Mouse (Mus musculus): ENCODE measurements around the gene Gpatch8.
"Not testable (repeated sequence)": the region's sequence is repeated elsewhere in the genome, so short reads cannot be mapped to it uniquely, and the experiment has no call there.

The Gpatch8 gene

DNA sequence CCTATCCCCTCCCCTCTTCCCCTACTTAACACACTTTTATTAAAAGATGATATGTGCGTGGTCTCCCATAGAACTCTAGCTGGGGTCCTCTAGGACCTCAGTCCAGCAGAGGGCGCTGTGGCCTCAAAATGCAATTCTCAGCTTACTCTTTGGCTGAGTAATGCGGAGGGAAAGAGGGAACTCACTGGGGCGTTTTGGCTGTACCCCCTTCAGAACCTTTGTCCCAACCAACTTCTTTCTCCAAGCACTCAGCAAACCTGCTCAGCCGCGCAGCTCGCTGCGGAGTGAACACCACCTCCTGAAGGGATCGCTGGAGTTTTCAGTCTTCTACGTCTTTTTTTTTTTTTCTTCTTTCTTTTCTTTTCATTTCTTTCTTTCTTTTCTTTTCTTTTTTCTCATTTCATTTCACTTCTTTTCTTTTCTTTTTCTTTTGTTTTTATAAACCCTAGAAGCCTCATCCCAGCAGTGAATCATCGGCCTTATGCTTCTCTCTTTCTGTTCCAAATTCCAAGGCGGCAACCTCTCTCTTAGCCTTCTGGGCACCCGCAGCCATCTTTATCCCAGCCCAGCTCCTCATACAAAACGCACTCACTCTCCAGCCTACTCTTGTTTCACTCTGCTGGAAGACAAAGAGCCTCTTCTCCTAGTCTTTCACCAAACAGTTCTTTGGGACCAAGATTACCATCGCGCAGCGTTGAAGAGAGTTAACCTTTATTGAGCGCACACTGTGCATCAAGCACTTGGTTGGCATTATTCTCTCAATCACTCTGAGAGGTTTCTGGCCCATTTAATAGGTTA, 16.9 kb upstream of the Gpatch8 start:
- DNase-seq (ENCODE audit: low read depth, low spot score): peak; percentile 90

DNA sequence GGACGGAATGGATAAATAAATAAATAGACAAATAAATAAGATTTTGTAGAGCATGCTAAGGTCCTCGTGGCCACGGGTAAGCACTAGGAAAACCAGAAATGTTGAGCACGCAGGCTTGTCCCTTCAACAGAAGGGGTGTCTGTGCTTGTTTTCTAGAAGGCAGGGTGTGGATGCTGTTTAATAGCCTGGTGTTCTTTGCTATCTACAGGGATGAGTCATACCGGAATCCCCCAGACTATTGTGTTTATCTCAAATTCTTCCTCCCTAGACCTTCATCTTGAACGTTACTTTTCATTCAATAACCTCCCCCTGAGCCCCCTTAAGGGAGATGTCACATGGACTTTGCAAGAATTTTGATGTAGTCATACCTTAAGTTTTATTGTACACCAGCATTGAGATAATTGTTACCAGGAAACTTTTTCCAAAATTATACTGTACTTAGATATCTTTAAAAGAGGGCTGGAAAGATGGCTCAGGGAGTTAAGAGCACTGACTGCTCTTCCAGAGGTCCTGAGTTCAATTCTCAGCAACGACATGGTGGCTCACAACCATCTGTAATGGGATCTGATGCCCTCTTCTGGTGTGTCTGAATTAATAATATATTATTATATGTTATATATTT, 12.7 kb upstream of the Gpatch8 start:
- DNase-seq (ENCODE audit: low read depth, low spot score): no peak

DNA sequence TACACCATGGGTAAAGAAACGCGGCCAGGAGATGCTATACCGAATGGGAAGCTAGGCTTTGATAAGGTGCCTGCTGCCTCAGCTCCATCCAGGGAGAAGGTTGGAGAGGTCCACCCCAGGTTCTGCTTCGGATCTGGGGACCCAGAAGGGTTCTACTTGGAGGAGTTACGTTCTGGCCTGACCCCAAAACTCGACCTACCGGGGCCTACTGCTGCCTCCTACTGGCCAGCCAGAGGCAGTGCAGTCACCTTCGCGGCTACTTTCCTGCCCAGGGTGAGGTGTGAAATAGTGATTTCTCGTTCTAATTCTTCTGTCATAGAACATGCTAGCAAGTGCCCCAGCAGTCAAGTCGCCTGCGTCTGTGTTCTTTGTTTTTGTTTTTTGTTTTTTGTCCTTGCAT, 12.0 kb upstream of the Gpatch8 start:
- no peak for DNase-seq (ENCODE audit: low read depth, low spot score)

DNA sequence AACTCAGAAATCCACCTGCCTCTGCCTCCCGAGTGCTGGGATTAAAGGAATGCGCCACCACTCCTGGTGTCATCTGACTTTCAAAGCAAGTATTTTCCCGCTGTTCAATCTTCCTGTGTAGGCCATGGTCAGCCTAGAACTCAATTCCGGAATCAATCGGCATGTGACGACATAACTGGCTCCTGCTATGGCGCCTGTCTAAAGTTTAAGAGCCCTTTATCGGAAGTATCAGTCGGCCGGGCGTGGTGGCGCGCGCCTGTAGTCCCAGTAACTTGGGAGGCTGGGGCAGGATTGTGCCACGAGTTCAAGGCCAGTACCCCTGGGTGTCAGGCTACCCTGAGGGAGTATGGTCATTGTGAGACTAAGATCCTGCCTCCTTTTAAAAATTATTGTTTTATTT, 11.5 kb upstream of the Gpatch8 start:
- DNase-seq (ENCODE audit: low read depth, low spot score): no peak

DNA sequence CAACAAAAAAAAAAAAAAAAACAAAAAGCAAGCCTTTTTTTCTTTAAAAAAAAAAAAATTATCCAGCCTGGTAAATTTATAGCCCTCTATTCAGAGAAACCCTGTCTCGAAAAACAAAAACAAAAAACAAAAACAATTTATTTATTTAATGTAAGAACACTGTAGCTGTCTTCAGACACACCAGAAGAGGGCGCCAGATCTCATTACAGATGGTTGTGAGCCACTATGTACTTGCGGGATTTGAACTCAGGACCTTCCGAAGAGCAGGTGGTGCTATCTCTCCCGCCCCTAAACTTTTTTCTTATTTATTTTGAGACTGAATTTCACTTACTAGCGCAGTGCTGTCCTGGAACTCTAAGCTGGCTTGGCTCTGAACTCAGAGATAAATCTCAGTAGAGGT, 11.0 kb upstream of the Gpatch8 start:
- no peak for DNase-seq (ENCODE audit: low read depth, low spot score)

DNA sequence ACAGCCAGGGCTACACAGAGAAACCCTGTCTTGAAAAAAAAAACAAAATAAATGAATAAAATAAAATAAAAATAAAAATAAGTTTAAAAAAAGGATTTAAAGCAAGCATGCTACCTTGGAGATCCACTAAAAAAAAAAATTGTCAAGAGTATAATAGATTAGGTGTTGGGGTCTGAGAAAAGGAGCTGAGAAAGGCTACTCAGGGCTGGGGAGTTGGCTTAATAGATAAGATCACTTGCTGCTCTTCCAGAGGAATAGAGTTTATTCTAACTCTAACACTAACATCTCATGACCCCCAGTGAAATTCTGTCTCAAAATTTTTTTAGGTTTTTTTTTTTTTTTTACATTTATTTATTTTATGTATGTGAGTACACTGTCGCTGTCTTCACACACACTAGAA, 10.1 kb upstream of the Gpatch8 start:
- DNase-seq (ENCODE audit: low read depth, low spot score): no peak

DNA sequence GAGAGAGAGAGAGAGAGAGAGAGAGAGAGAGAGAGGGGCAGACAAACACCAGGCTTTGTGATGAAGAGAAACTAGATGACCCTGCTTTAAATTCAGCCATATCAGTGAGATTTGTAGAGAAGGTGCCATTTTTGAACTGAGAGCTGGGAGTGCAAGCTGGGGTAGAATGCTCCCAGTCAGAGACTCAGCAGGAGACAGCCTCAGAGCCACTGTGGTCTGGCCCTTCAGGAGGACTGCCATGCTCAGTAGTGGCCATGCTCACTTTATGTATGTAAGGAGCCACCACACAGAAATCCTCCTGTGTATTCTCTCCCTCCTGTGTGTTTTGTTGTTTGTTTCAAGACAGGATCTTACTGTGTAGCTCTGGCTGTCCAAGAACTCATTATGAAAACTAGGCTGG, 9.5 kb upstream of the Gpatch8 start:
- no peak for DNase-seq (ENCODE audit: low read depth, low spot score)

DNA sequence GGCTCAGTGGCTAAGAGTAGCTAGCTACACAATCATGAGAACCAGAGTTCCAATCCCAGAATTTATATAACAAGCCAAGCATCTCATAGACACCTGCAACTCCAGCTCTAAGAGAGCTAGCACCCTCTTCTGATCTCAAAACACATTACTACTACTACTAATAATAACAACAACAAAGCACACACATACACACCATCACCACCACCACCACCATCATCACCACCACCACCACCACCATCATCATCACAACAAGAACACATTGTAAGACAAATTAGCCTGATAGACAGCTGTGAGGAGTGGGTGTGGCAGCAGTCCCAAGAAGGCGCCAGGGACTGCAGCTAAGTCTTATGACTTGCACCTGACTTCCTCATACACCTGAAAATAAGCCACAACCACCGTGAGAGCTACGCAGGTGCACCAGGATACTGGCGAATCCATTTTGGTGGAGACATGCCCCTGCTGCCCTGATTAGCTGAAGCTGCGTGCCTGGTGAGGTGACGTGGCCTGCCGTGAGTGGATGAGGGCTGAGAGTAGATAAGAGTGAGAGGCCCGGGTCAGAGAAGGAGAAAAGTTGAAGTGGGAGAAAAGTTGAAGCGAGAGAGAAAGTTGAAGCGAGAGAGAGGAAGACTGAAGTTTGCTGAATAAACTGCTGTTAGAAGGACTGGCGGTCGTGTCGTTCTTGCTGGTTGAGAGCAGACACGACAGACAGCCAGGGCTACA, 8.9 kb upstream of the Gpatch8 start:
- DNase-seq (ENCODE audit: low read depth, low spot score): not testable (repeated sequence)

DNA sequence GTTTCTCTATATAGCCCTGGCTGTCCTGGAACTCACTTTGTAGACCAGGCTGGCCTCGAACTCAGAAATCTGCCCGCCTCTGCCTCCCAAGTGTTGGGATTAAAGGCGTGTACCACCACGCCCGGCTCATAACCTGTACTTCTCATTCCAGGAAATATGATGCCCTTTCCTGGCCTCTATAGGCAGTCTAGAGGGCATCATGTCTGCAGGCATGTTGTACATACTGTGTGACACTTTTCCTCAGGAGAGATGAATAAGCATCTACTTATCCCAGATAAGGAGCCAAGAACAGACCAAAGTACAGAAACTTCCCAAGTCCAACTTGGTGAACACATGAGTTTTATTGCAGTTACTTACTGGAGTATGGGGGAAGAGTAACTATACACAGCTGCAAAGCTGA, 2.5 kb upstream of the Gpatch8 start:
- DNase-seq (ENCODE audit: low read depth, low spot score): no peak

DNA sequence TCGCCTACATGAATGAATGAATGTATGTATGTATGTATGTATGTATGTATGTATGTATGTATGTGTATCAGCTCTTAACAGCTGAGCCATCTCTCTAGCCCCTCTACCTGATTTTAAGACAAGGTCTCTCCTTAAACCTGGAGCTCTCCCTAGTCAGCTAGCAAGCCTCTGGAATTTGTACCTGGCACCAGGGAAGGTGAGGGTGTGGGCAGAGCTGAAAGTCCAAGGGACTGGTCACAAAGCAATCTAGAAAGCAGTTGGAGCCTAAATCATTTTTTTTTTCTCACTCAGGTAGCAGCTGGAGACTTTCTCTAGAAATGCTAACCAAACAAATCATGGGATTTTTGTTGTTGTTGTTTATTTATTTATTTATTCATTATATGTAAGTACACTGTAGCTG, 1.2 kb upstream of the Gpatch8 start:
- DNase-seq (ENCODE audit: low read depth, low spot score): no peak

DNA sequence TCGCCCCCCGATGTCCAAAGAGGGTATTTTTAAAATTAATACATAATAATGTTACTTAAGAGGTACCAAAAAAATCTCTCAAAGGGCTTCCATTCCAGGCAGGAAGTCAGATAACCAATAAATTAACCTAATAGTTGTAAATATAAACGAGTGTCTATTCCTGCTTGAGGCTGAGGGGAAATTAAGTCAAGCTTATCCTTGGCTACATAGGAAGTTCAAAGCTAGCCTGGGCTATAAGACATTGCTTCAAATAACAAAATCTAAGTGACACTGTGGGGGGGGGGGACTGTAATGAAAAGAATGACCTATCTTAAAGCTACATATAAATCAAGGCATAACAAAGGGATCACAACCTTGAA, 503 bp upstream of the Gpatch8 start:
- no peak for DNase-seq (ENCODE audit: low read depth, low spot score)

DNA sequence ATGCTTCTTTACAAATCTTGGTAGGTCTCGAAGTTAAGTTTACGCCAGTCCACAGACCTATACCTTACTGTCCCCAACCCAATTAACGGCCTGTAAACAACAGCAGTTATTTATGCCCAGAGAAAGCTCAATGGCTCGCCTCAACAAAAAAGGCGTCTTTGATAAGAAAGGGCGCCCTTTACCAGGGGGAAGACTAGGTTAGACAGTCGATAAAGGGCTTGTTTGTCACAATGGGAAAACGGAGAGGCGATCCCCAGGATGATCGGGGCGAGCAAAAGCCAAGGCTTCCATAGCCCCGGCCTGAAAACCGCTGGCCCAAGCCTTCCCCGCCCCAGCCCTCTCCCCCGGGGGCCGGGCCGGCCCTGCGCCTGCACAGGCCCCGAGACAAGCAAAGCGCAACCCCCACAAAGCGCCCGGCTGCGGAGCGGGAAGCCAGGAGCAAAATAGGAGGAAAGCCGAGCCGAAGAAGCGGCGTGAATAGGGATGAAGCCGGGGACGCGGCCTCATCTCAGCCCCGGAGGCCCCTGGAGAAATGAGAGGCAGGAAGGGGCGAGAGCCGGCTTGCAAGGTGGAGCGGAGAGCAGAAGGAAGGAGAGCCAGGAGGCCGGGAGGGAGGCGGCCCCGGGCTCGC, 677 bp downstream of the Gpatch8 start:
- no peak for DNase-seq (ENCODE audit: low read depth, low spot score)

DNA sequence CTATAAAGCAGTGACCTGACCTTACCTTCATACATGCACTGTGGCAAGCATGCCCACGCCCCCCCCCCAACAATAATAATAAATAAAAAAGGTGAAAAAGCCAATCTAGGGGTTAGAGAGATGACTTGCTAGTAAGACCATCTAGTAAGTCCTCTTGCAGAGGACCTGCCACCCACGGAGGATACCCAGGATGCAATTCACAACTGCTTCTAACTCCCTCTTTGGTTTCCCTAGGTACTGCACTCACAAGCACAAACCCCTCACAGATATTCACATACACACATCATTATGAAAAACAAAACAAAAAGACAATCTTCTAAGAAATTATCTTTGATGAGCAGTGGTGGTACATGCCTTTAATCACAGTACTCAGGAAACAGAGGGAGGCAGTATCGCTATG, 4.1 kb downstream of the Gpatch8 start:
- no peak for DNase-seq (ENCODE audit: low read depth, low spot score)

DNA sequence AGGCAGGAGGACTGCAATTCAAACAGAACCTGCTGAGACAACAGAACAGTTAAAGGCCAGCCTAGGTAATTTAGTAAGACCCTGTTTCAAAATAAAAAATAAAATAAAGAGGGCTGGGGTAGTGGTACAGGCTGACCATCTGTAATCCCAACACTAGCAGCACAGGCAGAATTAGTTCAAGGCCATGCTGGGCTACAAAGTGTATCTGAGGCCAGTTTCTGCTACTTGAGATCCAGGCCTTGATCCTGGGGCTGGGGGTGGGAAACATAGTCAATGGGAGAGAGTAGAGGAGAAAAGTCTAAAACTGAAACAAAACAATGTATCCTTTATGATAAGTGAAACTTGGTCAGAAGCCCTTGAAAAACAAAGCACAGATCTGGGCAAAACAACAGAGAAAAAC, 5.0 kb downstream of the Gpatch8 start:
- DNase-seq (ENCODE audit: low read depth, low spot score): no peak

DNA sequence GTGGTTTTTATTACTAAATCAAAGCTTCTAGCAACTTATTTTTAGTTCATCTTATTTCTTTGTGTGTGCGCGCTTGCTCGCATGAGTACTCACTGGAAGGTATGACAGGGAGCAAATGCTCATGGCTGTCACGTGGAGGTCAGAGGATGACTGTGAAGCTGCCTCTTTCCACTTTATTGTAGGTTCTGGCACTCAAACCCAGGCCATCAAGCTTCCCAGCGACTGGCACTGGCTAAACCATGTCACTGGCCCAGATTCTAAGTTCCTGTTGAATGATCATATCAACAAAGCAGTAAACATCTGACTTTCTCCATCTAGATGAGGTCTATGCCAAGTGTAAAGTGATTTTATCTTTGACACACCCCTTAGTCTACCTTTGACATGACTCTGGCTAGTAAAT, 14.7 kb downstream of the Gpatch8 start:
- no peak for DNase-seq (ENCODE audit: low read depth, low spot score)

DNA sequence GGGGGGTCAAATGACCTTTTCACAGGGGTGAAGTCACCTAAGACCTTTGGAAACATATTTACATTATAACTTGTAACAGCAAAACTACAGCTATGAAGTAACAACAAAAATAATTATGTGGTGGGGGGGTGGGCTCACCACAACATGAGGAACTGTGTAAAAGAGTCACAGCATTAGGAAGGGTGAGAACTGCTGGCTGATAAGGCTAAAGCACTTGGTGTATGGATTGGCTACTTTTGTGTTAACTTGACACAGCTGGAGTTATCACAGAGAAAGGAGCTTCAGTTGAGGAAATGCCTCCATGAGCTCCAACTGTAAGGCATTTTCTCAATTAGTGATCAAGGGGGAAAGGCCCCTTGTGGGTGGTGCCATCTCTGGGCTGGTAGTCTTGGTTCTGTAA, 15.9 kb downstream of the Gpatch8 start:
- DNase-seq (ENCODE audit: low read depth, low spot score): not testable (repeated sequence)

DNA sequence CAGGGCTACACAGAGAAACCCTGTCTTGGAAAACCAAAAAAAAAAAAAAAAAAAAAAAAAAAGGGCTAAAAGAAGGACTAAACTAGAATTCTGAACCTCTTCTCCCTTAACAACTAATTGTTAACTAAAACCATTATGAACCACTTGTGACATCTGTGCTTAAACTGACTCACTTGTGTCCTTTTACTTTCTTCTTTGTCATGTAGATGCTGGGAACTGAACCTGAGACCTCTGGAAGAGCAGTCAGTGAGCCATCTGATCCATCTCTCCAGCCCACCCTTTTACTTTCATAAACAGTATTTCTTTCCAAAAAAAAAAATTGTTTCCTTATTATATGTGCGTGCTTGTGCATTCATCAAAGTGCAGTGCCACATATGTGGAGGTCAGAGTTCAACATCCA, 16.5 kb downstream of the Gpatch8 start:
- DNase-seq (ENCODE audit: low read depth, low spot score): no peak

DNA sequence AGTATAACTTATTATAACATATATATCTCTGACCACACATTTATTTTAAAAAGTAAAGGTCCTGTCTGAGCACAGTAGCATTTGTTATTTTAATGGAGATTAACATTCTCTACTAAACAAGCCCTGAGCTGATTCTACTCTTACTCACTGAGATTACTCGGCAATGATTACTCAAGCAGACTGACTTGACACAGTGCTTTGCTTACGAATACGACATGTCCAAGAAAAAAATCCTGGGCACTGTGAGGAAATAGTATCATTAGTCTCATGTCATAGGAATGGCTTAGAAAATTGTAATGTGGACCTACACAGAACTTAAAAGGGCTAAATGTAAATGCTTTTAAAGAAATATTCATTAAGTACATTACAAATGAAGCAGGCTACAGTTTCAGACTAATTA, 20.0 kb downstream of the Gpatch8 start:
- DNase-seq (ENCODE audit: low read depth, low spot score): no peak

DNA sequence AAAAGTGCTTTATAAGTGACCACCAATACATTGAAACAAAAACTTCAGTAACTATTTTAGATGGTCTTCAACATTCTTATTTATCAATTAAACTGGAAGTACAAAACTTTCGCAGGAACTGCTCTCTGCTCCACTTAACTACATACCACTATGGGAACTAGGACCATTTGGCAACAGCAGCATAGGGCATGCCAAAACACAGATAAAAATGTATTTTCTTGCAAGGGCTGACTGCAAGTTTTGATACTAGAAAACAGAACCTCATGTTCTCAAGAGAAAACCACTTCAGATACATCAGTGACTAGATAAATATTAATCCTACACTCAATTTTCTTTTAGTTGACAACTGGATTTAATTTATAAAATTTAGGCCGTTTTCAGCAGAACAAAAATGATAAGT, 22.1 kb downstream of the Gpatch8 start:
- no peak for DNase-seq (ENCODE audit: low read depth, low spot score)

DNA sequence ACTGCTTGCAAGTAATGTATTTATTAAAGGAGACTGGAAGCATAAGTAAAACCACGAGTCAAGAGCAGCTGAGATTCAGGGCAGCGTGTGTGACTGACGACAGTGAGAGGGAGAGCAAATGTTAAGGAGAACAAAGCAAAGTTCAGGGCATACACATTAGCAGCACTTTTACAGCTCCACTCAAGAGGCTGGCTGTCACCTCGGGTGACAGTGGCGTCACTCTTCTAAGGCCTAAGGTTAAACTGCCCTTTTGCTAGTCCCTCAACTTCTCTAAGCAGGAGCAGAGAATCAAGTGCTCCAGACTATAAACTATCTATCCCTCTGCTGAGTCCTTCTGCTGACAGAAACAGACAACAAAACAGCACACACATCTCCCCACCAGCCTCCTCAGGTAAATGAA, 24.8 kb downstream of the Gpatch8 start:
- DNase-seq (ENCODE audit: low read depth, low spot score): no peak

DNA sequence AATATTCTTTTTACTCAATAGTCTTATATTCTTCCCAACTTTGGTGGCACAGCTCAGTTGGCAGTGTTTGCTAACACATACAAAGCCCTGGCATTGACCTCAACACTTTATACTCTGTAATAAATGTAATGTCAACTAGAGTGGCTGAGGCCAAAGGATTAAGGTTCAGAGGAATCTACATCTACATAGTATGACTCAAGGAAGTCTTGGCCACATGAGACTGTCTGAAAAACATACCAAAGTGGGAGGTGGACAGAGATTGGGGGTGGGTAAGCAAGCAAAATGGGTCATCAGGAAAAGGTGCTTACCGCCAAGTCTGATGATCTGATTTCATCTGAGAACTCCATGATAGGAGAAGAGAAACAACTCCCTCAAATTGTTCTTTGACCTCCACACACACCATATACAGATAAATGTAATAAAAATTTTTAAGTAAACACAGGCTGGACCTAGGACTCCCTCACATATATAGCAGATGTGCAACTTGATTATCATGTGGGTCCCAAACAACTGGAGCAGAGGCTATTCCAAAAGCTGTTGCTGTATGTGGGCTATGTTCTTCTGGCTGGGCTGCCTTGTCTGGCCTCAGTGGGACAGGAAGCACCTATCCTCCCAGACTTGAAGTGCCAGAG, 41.3 kb downstream of the Gpatch8 start:
- no peak for DNase-seq (ENCODE audit: low read depth, low spot score)

DNA sequence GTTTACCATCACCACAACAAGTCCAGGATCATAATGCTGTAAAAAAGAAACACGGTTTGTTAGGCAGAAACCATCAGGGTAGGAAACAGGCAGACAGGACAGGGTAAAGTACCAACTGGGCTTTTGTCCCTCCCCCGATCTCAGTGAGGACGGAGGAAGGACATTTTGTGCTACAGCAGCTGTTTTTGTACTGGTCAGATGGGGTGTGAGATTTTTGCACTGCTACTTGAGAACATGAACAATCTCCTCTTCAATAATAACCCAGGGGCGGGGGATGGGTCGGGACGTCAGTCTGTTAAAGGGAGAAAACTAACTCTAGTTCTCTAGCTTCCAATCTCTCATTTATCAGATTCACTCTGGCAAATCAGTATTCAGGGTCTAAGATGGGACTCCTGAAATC, 46.0 kb downstream of the Gpatch8 start:
- no peak for DNase-seq (ENCODE audit: low read depth, low spot score)

All from embryo, embryonic 11.5 days (tissue).